Mouse (Mus musculus): ENCODE measurements at regions not wholly inside any gene's neighbourhood (a gene's known extent, or its start where the extent isn't known, plus 50 kb on each side); places are given as distances from the start of the nearest gene placed in this dataset.

DNA sequence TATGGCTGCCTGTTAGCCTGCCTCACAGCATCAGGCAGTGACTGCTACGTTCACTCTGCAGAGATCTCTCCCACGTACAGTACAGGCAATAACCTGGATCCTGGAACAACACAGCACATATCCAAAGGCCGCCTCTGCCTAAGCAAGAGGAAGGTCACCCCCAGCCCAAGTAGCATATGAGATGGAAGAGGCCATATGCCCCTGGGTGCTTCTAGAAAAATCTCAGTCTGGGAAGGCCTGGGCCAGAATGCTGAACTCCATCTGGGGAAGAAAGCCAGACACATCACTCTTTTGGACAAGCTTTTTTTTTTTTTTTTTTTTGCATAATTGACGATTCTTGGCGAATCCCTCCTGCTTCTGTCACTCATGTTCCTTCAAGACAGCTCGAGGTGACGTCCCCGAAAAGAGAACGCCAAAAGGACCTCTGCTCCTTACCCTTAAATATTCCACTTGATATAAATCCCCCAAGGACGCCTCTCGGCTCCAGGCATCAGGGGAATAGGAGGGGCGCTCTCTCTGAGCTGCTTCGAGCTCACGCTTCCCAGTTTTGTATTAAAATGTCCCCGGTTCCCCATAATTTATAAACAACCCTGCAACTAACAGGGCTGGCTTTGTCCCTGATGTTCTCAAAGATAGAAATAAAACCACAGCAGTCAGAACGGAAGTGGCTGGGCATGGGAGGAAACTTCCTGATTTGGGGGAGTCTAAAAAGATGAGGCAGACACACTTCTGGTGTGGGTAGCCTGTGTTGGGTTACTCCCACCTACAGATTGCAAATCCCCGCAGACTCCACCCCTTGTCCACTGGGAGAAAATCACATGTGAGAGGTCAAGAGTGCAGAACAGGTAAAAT is 150.4 kb downstream of the Cryba4 start:
- DNase-seq, result no peak

DNA sequence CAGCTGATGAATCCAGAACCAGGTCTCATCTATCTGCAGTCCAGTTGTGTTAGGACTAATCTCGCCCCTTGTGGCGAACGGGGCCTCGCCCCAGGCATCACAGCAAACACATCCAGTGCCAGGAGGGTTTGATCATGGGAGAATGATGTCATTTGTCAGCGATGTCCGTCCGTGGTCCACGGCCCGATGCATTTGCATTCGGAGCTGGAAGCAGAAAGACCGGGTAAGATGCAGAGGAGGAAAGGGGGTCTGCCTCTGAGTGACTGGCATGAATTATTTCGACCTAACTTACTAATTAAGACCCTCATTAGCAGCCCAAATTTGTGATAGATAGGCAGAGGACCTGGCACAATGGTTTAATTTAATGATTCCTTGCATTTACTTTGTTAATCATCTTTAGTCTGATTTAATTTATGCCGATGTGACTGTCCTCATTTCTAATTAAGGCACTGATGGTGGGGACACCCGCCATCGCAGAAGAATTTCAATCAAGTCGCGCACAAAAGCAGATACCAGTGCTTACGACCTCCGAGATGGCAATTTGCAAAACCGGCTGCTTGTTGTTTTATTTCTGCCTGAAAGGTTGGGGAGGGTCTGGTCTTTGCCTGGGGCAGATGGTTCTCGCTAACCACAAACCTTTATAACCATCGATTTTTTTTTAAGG is 141.9 kb downstream of the Cryba4 start:
- no peak for DNase-seq

DNA sequence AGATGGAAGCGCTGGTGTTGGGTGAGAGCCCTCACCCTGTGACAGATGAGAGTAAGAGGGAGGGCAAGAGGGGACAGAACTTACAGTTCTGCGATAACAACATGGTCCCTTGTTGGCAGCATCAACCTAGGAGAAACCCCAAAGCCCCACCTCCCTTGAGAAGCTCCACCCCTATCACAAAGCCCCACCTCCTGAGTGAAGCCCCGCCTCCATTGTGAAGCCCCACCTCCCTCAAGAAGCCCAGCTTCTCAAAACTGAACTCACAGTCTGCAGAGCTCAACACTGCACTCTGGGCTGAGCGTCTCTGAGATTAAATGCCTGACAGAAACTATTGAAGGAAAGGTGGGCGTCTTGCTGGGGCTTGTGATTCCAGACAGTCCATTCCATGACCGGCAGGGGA is 131.6 kb downstream of the Cryba4 start:
- no peak for DNase-seq

DNA sequence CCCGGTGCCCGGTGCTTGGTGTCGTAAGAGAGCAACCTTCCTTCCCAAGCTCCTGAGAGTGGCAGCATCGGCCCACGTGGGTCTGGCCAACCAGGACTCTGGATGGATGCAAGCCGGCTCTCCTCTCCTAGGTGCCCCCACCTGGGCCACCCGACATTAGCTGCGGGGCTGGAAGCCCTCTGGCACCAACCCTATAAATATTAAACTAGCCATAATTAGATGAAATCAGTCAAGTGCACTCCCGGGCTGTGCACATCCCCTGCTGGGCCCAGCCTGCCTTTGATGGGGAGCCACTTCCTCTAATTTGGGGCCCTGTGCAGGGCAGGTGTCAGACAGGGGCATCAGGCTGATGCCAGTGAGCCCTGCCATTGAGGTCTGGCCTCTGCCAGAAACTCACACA is 130.8 kb downstream of the Cryba4 start:
- peak; percentile 10 for DNase-seq

DNA sequence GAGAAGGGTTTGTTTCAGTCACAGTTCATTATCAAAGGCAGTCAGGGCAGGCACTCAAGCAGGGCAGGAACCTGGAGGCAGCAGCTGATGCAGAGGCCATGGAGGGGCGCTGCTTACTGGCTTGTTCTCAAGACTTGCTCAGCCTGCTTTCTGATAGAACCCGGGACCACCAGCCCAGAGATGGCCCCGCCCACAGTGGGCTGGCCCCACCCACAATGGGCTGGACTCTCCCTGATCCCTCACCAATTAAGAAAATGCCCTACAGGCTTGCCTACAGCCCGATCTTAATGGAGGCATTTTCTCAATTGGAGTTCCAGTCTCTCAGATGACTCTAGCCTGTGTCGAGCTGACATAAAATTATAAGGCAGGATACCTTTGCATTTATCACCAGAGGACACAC is 129.7 kb downstream of the Cryba4 start:
- DNase-seq, result no peak

DNA sequence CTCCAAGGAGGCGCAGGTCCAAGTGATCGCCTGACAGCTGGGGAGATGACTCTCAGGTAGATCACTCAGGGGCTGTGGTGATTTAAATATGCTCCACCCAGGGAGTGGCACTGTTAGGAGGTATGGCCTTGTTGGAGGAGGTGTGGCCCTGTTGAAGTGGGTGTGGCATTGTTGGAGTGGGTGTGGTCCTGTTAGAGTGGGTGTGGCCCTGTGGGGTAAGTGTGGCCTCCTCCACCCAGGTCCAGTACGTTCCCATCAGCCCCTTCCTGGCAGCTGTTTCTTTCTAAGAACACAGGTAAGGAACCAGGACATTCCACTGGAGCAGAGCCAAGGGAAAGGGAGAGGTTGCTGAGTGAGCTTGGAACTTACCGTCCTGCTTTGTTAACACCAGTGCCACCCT is 125.1 kb downstream of the Cryba4 start:
- no peak for DNase-seq

DNA sequence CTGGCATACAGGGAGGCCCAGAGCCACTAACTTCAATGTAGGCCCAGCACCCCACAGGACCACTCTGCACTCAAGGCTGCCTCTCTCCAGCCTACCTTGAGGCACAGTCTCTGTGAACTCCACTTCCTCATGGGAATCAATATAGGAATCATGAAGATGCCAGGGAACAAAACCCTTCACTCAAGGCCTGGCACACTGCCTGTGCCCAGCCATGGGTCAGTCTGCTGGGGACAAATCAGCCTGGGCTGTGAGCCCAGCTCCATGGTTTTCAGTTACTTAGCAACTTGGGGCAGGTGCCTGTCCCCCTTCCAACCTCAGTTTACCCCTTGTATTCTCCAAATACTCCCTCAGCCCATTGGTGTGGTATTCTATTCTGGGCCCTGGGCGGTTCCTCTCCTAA is 119.6 kb downstream of the Cryba4 start:
- peak; percentile 11 for DNase-seq

DNA sequence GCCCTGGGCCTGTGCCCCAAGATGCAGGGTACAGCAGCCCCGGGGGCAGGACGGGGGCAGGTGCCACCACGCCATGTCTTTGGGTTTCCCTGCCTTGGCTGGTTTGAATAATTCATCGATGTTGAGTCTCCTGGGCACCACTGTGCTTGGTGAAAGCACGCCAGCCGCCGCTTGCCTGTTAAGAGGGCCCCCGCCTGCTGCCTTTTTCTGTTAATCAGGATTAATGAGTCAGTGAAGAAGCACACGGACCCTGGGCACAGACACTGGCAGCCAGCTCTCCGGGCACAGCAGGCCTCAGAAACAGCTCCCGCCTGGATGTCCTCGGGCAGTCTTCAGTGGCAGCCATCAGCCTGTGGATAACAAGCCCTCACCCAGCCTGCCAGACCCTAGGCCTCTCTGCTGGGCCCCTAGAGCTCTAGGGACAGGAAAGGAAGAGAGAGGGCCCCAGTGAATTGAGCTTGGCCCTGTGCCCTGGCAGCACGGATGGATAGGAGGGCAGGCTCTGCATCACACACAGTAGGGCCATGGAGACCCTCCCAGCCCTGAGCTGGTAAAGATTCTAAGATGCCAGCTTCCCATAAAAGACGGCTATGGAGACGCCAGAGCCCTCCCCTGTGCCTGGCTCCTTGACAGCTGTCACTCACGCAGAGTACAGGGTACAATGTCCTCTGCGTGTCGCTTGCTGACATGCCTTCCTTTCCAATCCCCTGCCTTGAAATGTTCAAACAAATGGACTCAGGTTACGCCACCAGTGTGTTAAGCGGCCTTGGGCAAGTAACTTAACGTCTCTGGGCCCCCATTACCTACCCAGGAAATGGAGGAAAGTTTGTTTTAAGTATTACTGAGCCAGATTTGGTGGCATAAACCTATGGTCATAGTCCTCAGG is 118.4 kb downstream of the Cryba4 start:
- peak; percentile 8 for DNase-seq

DNA sequence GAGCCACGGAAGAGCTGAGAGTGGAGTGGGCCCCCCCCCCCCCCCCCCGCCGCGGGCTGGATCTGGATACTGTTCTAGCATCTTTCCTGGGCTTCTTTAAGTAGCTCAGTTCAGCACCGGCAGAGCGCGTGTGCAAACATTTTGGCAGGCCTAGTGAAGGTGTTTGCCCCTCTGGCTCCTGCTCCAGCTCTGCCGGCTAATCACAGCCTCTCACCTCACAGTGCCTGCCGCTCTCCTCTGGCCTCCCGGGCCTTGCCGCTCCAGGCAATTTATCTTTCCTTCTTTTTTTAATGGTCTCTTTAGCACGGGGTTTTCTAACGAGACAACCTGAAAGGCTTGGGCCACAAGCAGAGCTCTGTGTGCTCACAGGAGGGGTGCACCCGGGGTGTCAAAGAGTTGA is 115.7 kb downstream of the Cryba4 start:
- no peak for DNase-seq

DNA sequence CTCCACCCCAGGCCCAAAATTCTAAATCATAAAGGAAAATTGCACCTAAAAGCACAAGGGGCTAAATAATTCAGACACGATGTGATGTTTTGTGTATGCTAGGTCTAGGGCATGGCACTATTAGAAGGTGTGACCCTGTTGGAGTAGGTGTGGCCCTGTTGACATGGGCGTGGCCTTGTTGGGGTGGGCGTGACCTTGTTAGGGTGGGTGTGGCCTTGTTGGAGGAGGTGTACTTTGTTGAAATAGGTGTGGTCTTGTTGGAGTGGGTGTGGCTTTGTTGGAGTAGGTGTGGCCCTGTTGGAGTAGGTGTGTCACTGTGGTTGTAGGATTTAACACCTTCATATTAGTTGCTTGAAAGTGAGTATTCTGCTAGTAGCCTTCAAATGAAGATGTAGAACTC is 114.1 kb downstream of the Cryba4 start:
- DNase-seq, result no peak

DNA sequence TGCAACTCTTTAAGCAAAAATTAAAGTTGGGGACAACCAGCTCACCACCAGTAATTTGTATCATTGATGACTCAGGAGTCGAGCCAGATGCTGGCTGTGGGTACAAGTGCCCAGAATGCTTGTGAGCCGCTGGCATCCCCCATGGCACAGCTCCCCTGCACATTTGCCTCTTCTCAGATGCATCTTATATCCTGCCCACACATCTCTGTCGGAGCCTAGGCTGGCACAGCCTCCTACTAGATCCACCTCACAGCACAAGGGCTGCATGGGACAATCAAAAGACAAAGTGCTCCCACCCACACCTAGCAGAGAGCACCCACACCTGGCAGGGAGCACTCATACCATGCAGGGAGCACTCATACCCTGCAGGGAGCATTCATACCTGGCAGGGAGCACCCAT is 109.6 kb downstream of the Cryba4 start:
- DNase-seq, result no peak

DNA sequence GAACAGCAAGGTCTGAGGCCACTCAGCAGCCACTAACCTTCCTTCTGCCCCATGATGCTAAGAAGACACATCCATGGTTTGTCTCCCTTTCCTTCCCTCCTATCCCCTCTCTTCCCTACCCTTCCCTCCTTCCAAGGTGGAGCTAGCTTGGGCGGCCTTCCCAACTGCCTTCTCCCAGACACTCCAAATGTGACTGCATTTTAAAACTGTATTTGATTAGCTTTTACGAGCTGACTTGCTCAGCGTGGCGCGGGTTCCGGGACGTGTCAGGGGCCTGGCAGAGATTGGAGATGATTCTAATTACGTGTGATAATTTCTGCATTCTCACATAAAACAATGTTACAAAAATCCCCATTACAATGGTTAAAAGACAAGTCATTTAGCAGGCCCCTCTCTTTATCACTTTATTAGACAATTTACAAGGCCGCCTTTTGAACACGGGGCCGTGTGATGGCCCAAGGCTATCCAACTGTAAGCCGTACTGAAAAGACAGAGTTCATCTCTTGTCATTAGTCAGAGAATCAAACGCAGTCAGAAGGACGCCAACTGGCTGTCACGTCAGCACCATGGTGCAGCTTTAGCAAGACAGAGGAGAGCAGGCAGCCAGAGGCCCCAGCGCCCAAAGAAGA is 108.2 kb downstream of the Cryba4 start:
- DNase-seq, result no peak

DNA sequence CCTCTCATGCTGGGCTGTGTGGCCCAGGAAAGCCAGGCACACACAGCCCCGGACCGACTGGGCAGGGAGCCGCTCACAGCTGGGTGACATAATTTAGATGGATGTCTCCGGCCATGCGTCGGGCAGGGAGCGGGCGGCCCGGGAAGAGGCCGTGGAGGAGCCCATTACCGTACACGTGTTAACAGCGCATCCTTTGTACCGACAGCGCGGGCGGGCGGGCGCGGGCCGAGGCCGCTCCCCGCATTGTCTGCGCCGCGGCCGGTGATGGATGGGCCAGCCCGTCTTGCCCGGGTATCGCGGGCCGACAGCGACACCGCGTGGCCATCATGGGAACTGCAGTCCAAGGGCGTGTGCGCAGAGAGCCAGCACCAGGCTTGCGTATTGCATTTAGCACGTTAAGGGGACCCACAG is 98.6 kb downstream of the Cryba4 start:
- DNase-seq, result peak; percentile 86

DNA sequence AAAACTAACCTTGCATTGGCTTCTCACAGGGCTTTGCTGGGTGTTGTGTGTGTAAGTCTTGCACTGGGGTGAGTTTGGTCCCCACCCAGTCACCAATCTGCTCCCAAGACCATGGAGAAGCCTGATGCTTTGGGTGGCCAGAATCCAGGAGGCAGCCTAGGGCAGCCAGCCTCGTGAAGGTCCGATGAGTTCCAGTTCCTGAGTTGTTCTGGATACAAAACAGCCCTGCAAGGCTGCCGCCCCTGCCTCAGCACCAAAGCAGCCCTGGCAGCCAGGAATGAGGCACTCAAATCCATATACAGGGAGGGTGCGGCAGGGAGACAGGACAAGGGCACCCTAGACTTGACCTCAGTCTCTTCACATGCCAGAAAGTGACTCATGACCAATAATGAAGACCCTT is 97.7 kb downstream of the Cryba4 start:
- no peak for DNase-seq

DNA sequence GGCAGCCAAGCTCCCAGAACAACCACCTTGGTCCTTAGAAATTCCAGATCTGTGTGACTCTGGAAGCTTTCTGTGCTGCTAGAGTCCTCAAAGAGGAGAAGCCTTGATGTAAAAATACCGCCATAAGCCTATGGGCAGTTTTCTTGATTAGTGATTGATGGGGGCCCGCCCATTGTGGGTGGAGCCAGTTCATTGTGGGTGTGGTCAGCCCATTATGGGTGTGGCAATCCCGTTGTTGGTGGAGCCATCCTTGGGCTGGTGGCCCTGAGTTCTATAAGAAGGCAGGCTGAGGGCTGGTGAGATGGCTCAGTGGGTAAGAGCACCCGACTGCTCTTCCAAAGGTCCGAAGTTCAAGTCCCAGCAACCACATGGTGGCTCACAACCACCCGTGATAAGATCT is 97.3 kb downstream of the Cryba4 start:
- no peak for DNase-seq

DNA sequence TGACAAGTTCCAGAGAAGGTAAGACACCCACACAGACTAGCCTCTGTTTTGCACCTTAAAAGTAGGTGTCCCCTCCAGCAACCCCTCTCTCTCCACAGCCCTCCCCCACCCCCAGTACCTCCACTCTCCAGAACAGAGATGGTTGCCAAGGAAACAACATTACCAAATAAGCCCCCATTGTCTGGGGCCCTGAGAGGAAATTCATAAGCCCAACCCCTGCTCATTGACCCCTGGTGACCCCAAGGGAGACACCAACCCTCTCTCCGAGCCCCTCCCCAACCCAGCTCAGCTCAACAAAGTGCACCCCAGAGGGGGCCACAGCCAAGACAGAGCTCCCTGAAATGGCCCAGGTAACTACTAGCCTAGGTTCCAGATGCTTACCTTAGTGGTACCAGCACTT is 96.3 kb downstream of the Cryba4 start:
- DNase-seq, result no peak

DNA sequence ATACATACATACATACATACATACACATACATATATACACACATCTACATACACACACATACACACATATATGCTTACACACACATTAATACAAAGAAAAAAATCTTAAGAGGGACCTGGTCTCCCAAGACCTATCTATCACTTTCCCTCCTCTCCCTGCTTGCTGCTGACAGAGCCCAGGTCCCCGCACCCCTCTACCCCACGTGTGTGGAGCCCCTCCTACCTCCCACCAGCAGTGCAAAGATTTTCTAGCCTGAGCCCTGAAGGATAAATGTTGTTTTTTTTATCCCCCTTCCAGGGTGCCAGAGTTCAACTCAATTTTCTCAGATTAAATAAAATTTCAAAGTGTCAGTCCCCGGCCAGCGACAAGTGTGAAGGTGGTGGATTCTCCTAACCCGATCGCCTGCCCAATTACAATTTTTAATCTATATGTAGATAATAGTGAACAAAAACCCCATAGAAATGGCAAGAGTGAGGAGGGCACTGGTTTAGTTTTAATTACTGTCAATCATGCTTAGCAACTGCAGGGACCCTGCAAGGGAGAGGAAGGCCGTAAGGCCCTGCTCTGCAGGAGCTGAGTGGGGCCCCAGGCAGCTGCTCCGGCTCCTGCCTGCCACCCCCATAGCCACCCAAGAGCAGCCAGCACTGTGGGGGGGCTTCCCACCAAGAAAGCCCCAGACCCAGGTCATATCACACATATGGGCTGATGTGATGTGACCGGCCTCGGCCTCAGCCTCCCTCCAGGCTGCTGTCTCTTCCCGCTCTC is 85.7 kb downstream of the Cryba4 start:
- DNase-seq, result no peak

DNA sequence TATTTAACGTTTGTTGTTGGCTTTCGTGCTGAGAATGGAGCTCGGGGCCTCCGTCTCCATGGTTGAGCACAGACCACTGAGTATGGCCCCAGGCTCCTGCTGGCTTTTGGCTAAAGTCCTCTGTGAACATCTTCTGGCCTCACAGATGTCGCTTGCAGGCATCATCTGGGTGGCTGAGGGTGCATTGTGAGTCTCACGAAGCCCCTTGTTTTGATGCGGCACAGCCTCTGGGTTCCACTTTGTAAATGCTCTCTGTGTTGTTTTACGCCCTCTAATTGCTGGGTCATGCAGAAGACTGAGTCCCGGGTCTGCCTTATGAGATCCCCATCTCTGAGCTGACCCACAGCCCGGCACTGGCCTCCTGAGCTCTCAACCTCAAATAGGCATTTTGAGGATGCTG is 84.5 kb downstream of the Cryba4 start:
- no peak for DNase-seq

DNA sequence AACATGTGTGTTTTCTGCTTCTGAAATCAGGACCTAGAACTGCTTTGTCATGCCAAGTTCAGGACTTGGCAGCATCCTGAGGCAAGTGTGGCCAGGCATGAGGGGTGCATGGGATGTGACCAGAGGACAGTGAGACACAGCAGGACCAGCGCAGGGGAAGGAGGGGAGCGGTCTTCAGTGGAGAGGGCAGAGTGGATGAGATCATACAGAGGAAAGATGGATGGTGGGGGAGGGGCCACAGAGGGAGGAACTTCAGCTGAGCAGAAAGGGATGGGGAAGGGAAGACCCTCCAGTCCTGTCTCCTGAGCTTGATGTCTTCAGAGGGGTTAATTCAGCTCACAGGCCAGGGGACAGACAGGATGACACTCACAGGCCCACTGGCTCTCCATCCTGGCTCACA is 81.0 kb downstream of the Cryba4 start:
- DNase-seq, result no peak

DNA sequence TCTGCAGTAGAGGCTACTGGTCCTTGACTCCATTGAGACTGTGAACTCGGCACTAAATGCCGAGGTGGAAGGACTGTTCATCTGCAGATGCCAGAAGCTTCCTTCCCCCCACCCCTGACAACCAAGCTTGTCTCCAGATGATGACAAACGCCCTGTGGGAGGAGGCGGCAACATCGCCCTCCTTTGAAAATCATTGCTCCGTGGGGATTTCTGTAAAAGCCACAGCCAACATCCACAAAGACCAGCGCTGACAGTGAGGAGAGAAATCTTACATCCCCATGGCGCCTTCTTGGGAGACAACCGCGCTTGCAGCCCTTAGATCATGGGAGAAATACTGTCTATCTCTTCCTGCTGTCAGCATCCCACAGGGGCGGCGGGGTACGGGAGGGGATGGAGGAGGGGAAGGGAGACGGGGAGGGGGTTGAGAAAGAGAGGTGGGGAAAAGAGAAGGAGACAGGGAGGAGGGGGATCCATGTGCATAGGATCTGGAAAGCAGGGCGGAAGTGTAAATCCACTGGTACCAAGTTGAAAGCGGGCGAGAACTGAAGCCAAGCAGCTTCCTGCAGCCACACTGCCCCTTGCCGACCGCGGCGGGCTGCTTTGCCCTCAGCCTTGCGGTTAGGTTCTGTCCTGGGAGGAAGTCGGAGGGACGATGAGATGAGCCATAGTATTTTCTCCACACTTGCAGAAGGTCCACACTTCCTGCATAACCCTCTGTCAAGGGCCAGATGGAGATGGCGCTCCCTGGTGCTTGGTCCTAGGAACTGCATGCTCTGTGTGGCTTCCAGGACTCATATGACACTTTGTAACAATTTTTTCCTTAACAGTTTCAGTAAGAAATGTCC is 72.9 kb downstream of the Cryba4 start:
- peak; percentile 4 for DNase-seq

DNA sequence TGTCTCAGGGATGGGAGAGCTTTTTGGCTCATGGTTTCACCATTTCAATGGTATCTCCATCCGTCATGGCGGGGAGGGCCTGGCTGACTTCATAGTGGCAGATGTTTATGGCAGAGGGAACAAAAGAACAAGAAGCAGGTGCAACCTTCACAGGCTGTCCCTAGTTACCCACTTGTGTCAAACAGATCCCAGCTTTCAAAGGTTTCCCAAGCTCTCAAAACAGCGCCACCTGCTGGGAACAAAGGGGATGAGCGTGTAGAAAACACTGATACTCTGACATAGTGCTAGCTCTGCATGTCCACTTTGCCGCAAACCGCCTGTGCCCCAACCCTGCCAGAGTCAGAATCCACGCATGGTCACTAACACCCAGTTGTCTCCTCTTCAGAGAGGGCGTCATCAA is 69.5 kb downstream of the Cryba4 start:
- DNase-seq, result peak; percentile 11

All from adrenal gland, postnatal 25 days (tissue).